Mouse (Mus musculus) lung, embryonic 15.5 days (tissue): ENCODE measurements around the gene Arl6ip5. TPM values are rescaled to one million over a fixed set of nuclear protein-coding genes. Genes with fewer than 3 reads are reported as not detected.
A peak's percentile ranks its signal among the peaks of the same experiment; 100 is the strongest.

ENCODE experiments used
- ATAC-seq: fragments of 200-750 bp; cut with Nextera tagmentation; 2 replicates; pipeline ENCODE4 v1.8.0; 2017; ENCODE audit warnings: moderate number of reproducible peaks, borderline replicate concordance; ENCODE audit not compliant: low FRiP score, low TSS enrichment; ENCODE audit errors: extremely low read depth
- H3K27ac ChIP-seq: fragments of 300-500 bp; sonication (generic); 2 replicates; pipeline ENCODE4 v1.5.1; 2015; ENCODE audit warnings: moderate library complexity, mild to moderate bottlenecking, inconsistent platforms
- H3K27me3 ChIP-seq: fragments of 300-500 bp; sonication (generic); 2 replicates; pipeline ENCODE4 v1.6.1; 2015; ENCODE audit warnings: inconsistent platforms
- H3K36me3 ChIP-seq: fragments of 300-500 bp; sonication (generic); 2 replicates; pipeline ENCODE4 v1.6.1; 2015; ENCODE audit warnings: inconsistent platforms
- H3K4me1 ChIP-seq: fragments of 300-500 bp; sonication (generic); 2 replicates; pipeline ENCODE4 v1.6.1; 2015; ENCODE audit warnings: inconsistent platforms
- H3K4me2 ChIP-seq: fragments of 300-500 bp; sonication (generic); 2 replicates; pipeline ENCODE4 v1.6.1; 2015; ENCODE audit warnings: inconsistent platforms, mild to moderate bottlenecking, moderate library complexity
- H3K4me3 ChIP-seq: fragments of 300-500 bp; sonication (generic); 2 replicates; pipeline ENCODE4 v1.5.1; 2015; ENCODE audit warnings: mild to moderate bottlenecking, inconsistent platforms
- H3K9ac ChIP-seq: fragments of 300-500 bp; sonication (generic); 2 replicates; pipeline ENCODE4 v1.6.1; 2015; ENCODE audit warnings: inconsistent platforms
- H3K9me3 ChIP-seq: fragments of 300-500 bp; sonication (generic); 2 replicates; pipeline ENCODE4 v1.6.1; 2016; ENCODE audit warnings: inconsistent platforms
- WGBS: fragments of 180-500 bp; shearing (Covaris S2); methylation state at CpG from one replicate; pipeline ENCODE4 v1.1.7; 2015; 5-methylcytosine and 5-hydroxymethylcytosine counted together
- polyA plus RNA-seq: library from polyadenylated mRNA; unstranded; fragments of >200 nt; fragmentation: Nextera tagmentation; extraction: Ambion mirVana; gene quantifications from 2 replicates; pipeline ENCODE4 v1.2.1, GENCODE M21; 2015

Gene Arl6ip5
- polyA plus RNA-seq, 1 experiment from 2014 or later = 62.3 TPM

DNA sequence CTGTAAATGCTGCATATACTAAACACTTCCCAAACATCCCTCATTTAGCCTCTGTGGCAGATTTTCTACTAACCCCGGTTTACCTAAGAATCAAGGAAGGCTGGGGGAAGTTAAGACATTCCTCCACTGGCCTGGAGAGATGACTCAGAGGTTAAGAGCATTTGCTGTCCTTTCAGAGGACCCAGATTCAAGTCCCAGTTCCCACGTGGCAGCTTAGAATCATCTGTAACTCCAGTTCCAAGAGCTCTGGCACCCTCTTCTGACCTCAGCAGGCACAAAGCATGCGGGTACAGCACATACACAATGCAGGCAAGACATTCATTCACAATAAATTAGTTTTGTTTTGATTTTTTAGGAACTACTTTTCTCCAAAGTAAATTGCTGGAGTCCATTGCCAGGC, 1.3 kb upstream of the Arl6ip5 start:
- Histone ChIP-seq H3K27me3 (no peaks in the 10 kb centered on the region), H3K4me2 (no peak overlapping the region), H3K9me3 (no peaks in the 10 kb centered on the region), H3K36me3 (no peaks in the 10 kb centered on the region), H3K9ac (no peak overlapping the region), H3K27ac (no peak overlapping the region), H3K4me3 (no peak overlapping the region), H3K4me1 (peaks cover 30% of the 10 kb centered on the region)
- ATAC-seq = no peak
- WGBS = 43% methylated on average over 3 of the region's 3 CpGs

DNA sequence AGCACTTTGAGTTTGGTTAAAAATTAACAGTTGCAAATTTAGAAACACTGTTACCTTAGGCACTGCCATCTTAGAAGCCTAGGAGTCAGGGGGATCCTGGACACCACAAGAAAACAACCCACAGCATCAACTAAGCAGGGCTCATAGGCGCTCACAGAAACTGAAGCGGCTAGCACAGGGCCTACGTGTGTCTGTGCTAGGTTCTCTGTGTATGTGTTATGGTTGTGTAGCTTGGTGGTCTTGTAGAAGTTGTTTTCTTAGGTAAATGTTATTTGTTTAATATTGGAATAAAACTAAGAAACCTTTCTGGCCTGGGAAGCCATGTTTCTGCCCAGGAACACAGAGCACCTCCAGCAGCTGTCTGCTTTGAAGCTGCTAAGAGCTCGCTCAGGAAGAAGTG, 738 bp upstream of the Arl6ip5 start:
- 0 out of 2 replicates have a peak overlapping the region, but pooled peaks have one; percentile 71 for H3K4me2 ChIP-seq
- H3K27me3 ChIP-seq = no peaks in the 10 kb centered on the region
- 80% methylated on average over 4 of the region's 4 CpGs for WGBS
- peaks cover 1% of the 10 kb centered on the region; the same call in 1 of the 2 replicates for H3K36me3 ChIP-seq
- H3K4me3 ChIP-seq = no peak overlapping the region
- H3K27ac ChIP-seq = no peak overlapping the region
- ATAC-seq = no peak
- peaks cover 25% of the 10 kb centered on the region for H3K4me1 ChIP-seq
- H3K9ac ChIP-seq = no peak overlapping the region
- H3K9me3 ChIP-seq = no peaks in the 10 kb centered on the region

DNA sequence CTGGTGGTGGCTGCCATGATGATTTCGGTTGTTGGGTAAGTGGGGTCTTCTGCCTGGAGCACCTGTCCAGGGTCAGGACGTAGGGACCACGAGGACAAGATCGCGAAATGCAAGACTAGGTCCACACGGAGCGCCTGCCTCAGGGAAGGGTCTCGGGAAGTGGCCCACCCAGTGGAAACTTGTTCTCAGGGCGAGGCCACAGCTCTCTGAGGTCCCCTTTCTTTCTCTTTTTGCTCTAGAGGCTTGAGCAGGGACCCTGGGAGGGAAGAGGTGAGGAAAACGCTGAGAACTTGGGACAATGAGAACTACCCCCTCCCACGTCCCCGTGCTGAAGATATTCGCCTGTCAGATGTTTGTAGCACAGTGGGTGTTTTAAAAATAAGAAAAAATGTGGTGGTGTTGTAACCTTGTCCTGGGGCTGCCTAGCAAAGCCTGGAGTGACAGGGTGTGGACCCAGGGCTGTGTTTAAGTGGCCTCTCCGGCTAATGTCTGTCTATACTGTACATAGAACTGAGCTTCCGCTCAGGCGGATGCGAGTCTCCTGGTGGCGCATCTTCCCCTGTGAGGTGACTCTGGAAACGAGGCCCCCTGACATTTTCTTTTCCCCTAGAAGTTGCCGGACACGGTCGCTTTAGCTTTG, 593 bp downstream of the Arl6ip5 start:
- H3K4me1 ChIP-seq = peaks cover 28% of the 10 kb centered on the region
- ATAC-seq = peak; percentile 63; the same call in 1 of the 2 replicates
- H3K9ac ChIP-seq = peak overlapping the region; percentile 72
- peak overlapping the region; percentile 71 for H3K4me2 ChIP-seq
- peaks cover 8% of the 10 kb centered on the region; the same call in 1 of the 2 replicates for H3K36me3 ChIP-seq
- WGBS = 0% methylated on average over 22 of the region's 22 CpGs
- peak overlapping the region; percentile 68 for H3K27ac ChIP-seq
- no peaks in the 10 kb centered on the region for H3K9me3 ChIP-seq
- H3K4me3 ChIP-seq = peak overlapping the region; percentile 72
- no peaks in the 10 kb centered on the region for H3K27me3 ChIP-seq

DNA sequence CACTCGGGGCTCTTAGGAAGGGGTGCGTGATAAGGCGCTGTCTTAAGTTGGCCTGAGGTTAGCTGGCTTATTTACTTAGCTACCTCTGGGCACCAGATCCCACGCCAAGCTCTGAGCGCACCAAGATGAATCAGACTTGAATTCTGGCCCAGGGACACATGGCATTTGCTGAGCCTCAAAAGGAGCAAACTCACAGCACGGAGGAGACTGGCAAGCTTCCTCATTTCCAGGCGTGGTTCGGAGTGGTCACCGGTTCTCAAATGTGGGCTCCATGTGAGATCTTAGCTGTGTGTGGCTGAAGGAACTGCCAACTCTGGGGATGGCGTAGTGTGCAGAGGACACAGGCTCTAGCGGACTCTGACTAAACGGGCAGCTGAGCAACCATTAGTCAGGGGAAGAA, 1.5 kb downstream of the Arl6ip5 start:
- peak overlapping the region; percentile 71 for H3K4me2 ChIP-seq
- H3K4me1 ChIP-seq = peaks cover 29% of the 10 kb centered on the region
- peak overlapping the region; percentile 72 for H3K4me3 ChIP-seq
- ATAC-seq = no peak
- WGBS = 55% methylated on average over 12 of the region's 12 CpGs
- peaks cover 8% of the 10 kb centered on the region; the same call in 1 of the 2 replicates for H3K36me3 ChIP-seq
- no peaks in the 10 kb centered on the region for H3K27me3 ChIP-seq
- peak overlapping the region; percentile 72; the same call in 1 of the 2 replicates for H3K9ac ChIP-seq
- no peak overlapping the region for H3K27ac ChIP-seq
- no peaks in the 10 kb centered on the region for H3K9me3 ChIP-seq

DNA sequence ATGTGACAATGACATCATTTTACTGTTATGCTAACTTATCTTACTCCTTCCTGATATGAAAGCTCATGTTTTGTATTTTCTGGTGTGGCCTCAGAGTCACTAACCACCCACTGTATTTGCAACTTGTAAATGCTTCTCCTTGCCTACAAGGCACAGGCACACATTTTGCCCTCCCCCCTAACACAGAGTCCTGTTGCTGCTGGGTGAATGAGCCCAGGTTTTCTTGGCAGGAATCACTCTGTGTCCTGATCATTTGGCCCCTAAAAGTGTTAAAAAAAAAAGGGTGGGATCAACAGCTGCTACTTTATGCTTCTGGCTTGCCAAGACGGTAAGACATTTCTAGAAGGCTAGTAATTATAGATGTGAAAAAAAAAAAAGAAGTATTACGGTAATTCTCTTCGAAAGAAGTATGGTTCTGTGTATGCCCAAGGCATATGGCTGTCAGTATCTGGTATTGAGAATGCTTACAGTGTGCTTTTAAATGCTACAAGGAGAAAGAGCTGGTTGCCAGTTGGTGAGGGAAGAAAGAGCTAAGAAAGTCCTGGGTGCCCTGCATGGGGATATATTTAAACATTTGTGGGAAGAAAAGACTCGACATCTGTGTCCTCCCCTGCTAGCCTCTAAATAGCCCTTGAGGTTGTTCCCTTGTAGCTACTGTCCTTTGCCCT, 5.8 kb downstream of the Arl6ip5 start:
- 68% methylated on average over 4 of the region's 4 CpGs for WGBS
- peaks cover 23% of the 10 kb centered on the region for H3K4me1 ChIP-seq
- ATAC-seq = no peak
- H3K27me3 ChIP-seq = no peaks in the 10 kb centered on the region
- peaks cover 8% of the 10 kb centered on the region; the same call in 1 of the 2 replicates for H3K36me3 ChIP-seq
- no peaks in the 10 kb centered on the region for H3K9me3 ChIP-seq
- no peak overlapping the region for H3K4me3 ChIP-seq
- no peak overlapping the region for H3K9ac ChIP-seq
- no peak overlapping the region for H3K4me2 ChIP-seq
- H3K27ac ChIP-seq = no peak overlapping the region

DNA sequence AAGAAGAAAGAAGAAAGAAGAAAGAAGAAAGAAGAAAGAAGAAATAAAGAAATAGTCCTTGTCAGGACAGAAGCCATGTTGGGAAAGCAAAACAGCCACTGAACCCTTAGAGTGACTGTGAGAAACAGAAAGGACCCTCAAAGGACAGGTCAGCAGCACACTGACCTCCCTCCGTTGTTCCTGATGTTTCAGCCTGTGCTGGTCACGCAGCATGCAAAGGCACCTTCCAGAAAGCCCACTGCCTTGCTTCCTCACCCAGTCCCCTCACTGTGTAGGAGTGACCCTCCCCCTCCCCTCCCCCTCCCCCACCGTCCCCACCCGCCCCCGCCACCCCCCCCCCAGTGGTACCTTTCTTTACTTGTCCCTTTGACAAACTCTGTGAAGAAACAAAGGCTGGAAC, 10.2 kb downstream of the Arl6ip5 start:
- WGBS = 57% methylated on average over 3 of the region's 5 CpGs
- peaks cover 18% of the 10 kb centered on the region for H3K4me1 ChIP-seq

DNA sequence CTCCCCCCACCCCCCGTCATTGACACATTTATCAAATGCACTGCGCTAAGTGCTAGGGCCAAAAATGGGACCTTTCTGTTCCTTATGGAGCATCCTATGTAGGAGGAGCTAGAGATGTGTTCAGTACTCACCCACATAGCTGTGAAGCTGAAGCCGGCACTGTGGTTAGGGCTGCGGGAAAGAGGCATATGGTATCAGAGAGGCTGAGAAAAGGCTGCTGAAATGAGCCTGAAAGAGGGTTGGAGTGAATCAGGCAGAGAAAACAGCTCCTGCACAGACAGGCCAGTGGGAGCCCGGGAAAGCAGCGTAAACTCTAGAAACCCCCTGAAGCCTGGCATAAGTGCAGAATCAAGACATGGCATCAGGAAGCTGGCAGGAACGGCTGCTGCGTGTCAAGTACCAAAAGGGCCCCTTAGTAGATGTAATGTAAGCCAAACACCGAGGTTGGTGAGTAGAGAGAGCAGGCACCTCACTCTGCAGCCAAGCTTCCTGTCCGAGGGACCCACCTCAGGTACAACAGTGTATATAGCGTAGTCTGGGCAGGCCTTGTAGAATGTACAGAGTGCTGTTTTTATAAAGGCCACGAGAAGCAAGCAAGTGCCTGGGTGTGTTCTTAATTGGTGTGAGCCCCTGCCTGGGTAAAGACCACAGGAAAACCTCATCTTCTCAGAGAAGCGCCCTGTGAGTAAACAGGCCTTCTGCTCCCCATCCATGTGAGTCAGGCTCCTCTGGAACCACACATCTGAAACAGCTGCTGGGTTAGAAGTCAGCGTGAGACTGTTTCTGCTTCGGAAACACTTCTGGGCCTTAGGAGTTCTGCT, 10.9 kb downstream of the Arl6ip5 start:
- 0 out of 2 replicates have a peak, but pooled peaks have one; percentile 35 for ATAC-seq
- 59% methylated on average over 15 of the region's 15 CpGs for WGBS
- no peak overlapping the region for H3K9ac ChIP-seq
- H3K27me3 ChIP-seq = no peaks in the 10 kb centered on the region
- peaks cover 13% of the 10 kb centered on the region for H3K4me1 ChIP-seq
- no peaks in the 10 kb centered on the region for H3K9me3 ChIP-seq
- H3K4me3 ChIP-seq = no peak overlapping the region
- H3K36me3 ChIP-seq = no peaks in the 10 kb centered on the region
- H3K27ac ChIP-seq = no peak overlapping the region
- H3K4me2 ChIP-seq = no peak overlapping the region

More for the DNA sequence above, 10.2 kb downstream of the Arl6ip5 start:
- Histone ChIP-seq H3K4me2 (no peak overlapping the region), H3K36me3 (no peaks in the 10 kb centered on the region), H3K4me3 (no peak overlapping the region), H3K27me3 (no peaks in the 10 kb centered on the region), H3K27ac (no peak overlapping the region), H3K9ac (no peak overlapping the region), H3K9me3 (no peaks in the 10 kb centered on the region)
- ATAC-seq = no peak

DNA sequence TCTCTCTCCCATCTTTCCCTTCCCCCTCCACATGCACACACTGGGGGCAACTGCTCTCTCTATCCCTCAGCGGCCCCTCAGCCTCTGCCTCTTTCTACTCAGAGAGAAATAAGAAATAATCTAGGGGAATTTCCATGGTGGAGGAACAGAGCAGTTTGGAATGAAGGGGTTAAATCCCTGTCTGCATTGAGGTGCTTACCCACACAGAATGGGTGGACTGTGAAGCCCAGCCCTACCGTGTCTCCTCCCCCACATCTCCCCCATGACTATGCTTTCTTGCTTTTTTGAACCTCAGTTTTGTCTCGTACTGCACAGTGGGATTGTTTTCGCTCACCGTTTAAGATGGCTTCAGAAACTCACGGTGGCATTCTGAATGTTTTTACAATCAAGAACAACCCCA, 11.8 kb downstream of the Arl6ip5 start:
- Histone ChIP-seq H3K4me2 (no peak overlapping the region), H3K4me1 (peaks cover 13% of the 10 kb centered on the region), H3K27ac (no peak overlapping the region), H3K9ac (no peak overlapping the region), H3K9me3 (no peaks in the 10 kb centered on the region), H3K36me3 (no peaks in the 10 kb centered on the region), H3K4me3 (no peak overlapping the region), H3K27me3 (no peaks in the 10 kb centered on the region)
- 51% methylated on average over 6 of the region's 6 CpGs for WGBS
- no peak for ATAC-seq

DNA sequence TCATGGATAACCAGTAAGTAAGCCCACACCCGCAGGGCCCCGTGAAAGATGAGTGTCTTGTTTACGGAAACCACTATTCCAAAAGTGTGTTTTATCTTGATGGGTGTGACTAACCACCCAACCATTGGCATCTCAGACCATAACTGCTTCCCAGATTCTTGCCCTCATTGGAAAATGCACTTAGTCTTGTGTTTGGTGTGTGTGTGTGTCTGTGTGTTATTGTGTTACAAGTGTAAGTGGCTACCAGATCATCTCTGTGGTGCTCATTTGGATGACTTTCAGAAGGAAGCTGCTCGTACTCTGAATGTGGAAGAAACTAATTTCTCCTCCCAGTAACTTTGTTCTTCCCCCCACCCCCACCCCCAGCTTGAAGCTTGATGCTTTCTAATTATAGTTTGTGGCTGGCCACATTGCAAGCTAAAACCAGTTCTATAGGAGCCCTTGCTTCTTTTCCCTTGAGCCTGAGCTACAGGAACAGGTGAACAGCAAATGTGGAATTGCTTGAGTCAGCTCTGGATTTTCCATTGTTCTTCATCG, 12.5 kb downstream of the Arl6ip5 start:
- Histone ChIP-seq H3K9ac (no peak overlapping the region), H3K36me3 (no peaks in the 10 kb centered on the region), H3K4me2 (no peak overlapping the region), H3K9me3 (no peaks in the 10 kb centered on the region), H3K27me3 (no peaks in the 10 kb centered on the region), H3K27ac (no peak overlapping the region), H3K4me1 (peaks cover 13% of the 10 kb centered on the region), H3K4me3 (no peak overlapping the region)
- WGBS = 52% methylated on average over 5 of the region's 5 CpGs
- ATAC-seq = no peak

DNA sequence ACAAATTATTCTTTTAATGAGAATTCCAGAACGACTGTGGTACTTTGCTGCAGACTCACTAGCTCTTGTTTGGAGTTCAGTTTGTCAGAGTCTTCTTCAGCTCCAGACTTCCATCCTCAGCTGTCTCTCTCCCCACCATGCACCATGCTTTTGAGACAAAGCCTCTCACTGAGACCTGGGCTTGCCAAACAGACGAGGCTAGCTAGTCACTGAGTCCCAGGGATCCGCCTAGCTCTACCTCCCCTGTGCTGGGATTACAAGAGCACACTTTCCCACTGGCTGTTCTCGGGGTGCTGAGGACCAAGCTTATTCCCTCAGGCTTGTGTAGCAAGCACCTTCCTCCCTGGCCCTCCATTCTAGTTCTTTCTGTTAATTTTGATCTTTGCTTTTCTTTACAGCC, 13.1 kb downstream of the Arl6ip5 start:
- Histone ChIP-seq H3K4me2 (no peak overlapping the region), H3K36me3 (no peaks in the 10 kb centered on the region), H3K9ac (no peak overlapping the region), H3K27ac (no peak overlapping the region), H3K9me3 (no peaks in the 10 kb centered on the region), H3K4me3 (no peak overlapping the region), H3K27me3 (no peaks in the 10 kb centered on the region), H3K4me1 (peaks cover 13% of the 10 kb centered on the region)
- ATAC-seq = no peak
- 74% methylated on average over 4 of the region's 4 CpGs for WGBS

DNA sequence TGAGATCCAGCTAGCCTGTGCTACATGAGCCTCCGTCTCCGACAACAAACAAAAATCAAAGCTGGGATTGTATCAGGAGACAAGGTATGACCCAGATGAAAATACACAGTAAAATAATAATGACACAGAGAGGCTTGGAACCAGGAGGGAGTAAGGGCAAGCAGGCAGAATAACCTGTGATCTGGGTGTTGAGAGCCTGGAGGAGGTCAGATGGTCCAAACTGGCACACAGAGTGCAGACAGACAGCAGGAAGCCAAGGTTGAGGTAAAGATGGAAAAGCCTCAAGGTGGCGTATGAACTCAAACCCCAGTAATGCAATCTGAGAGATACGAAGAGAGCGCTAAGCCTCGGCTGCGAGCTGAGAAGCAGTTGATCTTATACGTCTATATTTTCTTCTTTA, 14.0 kb downstream of the Arl6ip5 start:
- ATAC-seq = no peak
- Histone ChIP-seq H3K4me3 (no peak overlapping the region), H3K27ac (no peak overlapping the region), H3K27me3 (no peaks in the 10 kb centered on the region), H3K9me3 (no peaks in the 10 kb centered on the region), H3K9ac (no peak overlapping the region), H3K36me3 (peaks cover 2% of the 10 kb centered on the region; the same call in 1 of the 2 replicates), H3K4me2 (no peak overlapping the region), H3K4me1 (peaks cover 13% of the 10 kb centered on the region)
- 92% methylated on average over 8 of the region's 8 CpGs for WGBS
